Mouse (Mus musculus): ENCODE measurements around the gene Fmnl2. TPM values are rescaled to one million over a fixed set of nuclear protein-coding genes. Genes with fewer than 3 reads are reported as not detected.

Fmnl2 gene
- polyA plus RNA-seq, 1 experiment, result 0.61 TPM

DNA sequence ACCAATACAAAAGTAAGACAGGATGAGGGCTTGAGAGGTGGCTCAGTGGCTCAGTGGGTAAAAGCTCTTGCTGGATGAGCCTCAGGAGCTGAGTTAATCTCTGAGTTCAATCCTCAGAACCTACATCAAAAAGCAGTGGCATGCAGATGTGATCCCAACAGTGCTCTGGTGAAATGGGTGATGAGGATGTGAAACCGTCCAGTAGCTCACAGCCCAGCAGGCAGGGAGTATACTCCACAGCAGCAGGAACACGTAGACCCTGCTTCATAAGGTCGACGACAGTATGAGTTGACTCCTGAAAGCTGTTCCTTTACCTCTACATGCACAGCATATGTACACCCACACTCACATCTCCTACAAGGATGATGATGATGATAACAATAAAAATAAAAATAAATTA lies 27.1 kb upstream of the Fmnl2 start:
- TF ChIP-seq POLR2A (IDR thresholded peaks at IDR 0.05; ENCODE audit: low read depth, low read length) (no peak), CTCF (IDR thresholded peaks at IDR 0.05; ENCODE audit: extremely low read depth, insufficient read length, insufficient replicate concordance, low read depth, low read length) (no peak)
- Histone ChIP-seq H3K27me3 (ENCODE audit: control insufficient read depth, insufficient read depth, low read length) (no peaks in the 10 kb centered on the region), H3K4me1 (ENCODE audit: control insufficient read depth, insufficient read depth, insufficient read length, low read length) (no peaks in the 10 kb centered on the region), H3K4me3 (ENCODE audit: low read depth, low read length) (no peak overlapping the region), H3K36me3 (ENCODE audit: control insufficient read depth, insufficient read depth, low read length) (no peaks in the 10 kb centered on the region), H3K27ac (ENCODE audit: insufficient read depth, low read depth, low read length) (no peak overlapping the region)
- WGBS, result 77% methylated on average over 4 of the region's 4 CpGs

DNA sequence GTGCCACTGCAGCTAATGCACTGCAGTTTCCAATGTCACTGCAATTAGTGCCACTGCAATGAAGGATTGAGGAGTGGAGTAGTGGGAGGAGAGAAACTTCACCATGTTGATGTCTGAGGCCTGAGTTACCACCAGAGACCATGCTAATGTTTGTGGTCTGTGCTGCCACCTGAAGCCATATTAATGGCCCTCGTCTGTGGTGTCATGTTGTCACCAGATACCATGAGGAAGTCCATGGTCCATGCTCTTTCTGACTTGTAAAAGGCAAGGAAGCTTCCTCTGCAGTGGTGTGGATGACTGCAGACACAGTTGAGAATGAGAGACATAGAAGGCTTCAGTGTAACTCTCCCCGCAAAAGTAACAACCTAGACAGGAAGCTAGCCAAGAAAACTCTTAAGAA lies 26.1 kb upstream of the Fmnl2 start:
- Histone ChIP-seq H3K27ac (ENCODE audit: insufficient read depth, low read depth, low read length) (no peak overlapping the region), H3K36me3 (ENCODE audit: control insufficient read depth, insufficient read depth, low read length) (no peaks in the 10 kb centered on the region), H3K4me1 (ENCODE audit: control insufficient read depth, insufficient read depth, insufficient read length, low read length) (no peaks in the 10 kb centered on the region), H3K4me3 (ENCODE audit: low read depth, low read length) (no peak overlapping the region), H3K27me3 (ENCODE audit: control insufficient read depth, insufficient read depth, low read length) (no peaks in the 10 kb centered on the region)
- TF ChIP-seq POLR2A (IDR thresholded peaks at IDR 0.05; ENCODE audit: low read depth, low read length), result no peak
- TF ChIP-seq CTCF (IDR thresholded peaks at IDR 0.05; ENCODE audit: extremely low read depth, insufficient read length, insufficient replicate concordance, low read depth, low read length), result no peak
- 68% methylated on average over 2 of the region's 2 CpGs for WGBS

DNA sequence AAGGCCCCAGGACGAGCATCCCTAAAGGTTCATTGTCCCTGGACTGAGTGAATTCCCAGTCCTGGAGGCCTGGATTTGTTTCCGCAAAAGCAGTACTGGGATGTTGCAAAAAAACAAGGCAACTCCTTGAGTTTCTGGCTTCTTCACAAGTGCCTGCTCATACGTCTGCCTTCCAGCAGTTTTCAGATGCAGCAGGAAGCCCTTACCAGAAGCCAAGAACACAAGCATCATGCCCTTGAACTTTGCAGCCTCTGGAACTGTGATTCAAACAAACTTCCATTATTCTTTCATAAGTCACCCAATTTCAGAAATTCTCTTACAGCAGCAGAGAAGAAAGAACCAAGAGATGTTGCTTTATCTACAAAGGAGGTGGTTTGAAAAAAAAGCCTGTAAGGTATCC lies 21.9 kb upstream of the Fmnl2 start:
- H3K27me3 ChIP-seq (ENCODE audit: control insufficient read depth, insufficient read depth, low read length), result no peaks in the 10 kb centered on the region
- no peaks in the 10 kb centered on the region for H3K36me3 ChIP-seq (ENCODE audit: control insufficient read depth, insufficient read depth, low read length)
- TF ChIP-seq CTCF (IDR thresholded peaks at IDR 0.05; ENCODE audit: extremely low read depth, insufficient read length, insufficient replicate concordance, low read depth, low read length), result no peak
- no peak for TF ChIP-seq POLR2A (IDR thresholded peaks at IDR 0.05; ENCODE audit: low read depth, low read length)
- 75% methylated on average over 3 of the region's 3 CpGs for WGBS
- H3K27ac ChIP-seq (ENCODE audit: insufficient read depth, low read depth, low read length), result no peak overlapping the region
- H3K4me1 ChIP-seq (ENCODE audit: control insufficient read depth, insufficient read depth, insufficient read length, low read length), result no peaks in the 10 kb centered on the region
- H3K4me3 ChIP-seq (ENCODE audit: low read depth, low read length), result no peak overlapping the region

DNA sequence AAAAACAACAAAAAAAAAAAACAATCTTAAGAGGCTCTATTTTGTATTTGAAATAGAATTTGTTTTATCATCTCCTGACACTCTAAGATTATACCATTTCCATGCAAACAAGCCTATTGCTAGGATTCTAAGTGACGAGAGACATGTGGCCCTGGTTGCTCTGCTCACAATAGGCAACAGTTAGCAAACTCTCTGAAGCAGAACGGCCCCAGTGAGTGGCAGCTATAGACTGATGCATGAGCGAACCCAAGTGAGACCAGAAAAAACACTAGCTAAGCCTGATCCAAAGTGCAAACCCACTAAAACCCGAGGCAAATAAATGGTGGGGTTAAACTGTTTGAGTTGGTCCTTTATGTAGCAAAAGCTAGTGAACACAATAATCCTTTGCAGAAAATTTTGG lies 18.6 kb upstream of the Fmnl2 start:
- Histone ChIP-seq H3K4me3 (ENCODE audit: low read depth, low read length) (no peak overlapping the region), H3K27me3 (ENCODE audit: control insufficient read depth, insufficient read depth, low read length) (no peaks in the 10 kb centered on the region), H3K4me1 (ENCODE audit: control insufficient read depth, insufficient read depth, insufficient read length, low read length) (no peaks in the 10 kb centered on the region), H3K27ac (ENCODE audit: insufficient read depth, low read depth, low read length) (no peak overlapping the region), H3K36me3 (ENCODE audit: control insufficient read depth, insufficient read depth, low read length) (no peaks in the 10 kb centered on the region)
- WGBS, result 77% methylated on average over 4 of the region's 4 CpGs
- TF ChIP-seq CTCF (IDR thresholded peaks at IDR 0.05; ENCODE audit: extremely low read depth, insufficient read length, insufficient replicate concordance, low read depth, low read length) (no peak), POLR2A (IDR thresholded peaks at IDR 0.05; ENCODE audit: low read depth, low read length) (no peak)

DNA sequence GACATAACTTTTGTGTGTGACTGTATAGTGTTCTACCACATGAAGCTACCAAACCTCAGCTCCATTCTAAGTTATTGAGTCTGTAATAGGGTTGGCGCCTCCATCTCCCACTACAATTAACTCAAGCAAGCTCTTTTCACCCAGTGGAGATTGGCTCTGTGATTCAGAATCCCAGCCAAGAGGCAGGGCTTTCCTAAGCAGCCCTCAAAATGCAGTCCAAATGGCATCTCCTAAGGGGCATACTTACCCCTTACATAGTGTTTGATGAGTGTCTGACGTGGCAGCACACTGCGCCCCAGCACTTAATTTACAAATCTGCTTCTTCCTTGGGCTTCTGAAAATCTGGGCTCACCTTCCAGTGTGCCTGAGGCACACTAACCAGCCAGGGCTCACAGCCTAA lies 17.8 kb upstream of the Fmnl2 start:
- no peak for TF ChIP-seq CTCF (IDR thresholded peaks at IDR 0.05; ENCODE audit: extremely low read depth, insufficient read length, insufficient replicate concordance, low read depth, low read length)
- no peak for TF ChIP-seq POLR2A (IDR thresholded peaks at IDR 0.05; ENCODE audit: low read depth, low read length)
- no peaks in the 10 kb centered on the region for H3K27me3 ChIP-seq (ENCODE audit: control insufficient read depth, insufficient read depth, low read length)
- no peak overlapping the region for H3K4me3 ChIP-seq (ENCODE audit: low read depth, low read length)
- WGBS, result 86% methylated on average over 3 of the region's 3 CpGs
- H3K4me1 ChIP-seq (ENCODE audit: control insufficient read depth, insufficient read depth, insufficient read length, low read length), result no peaks in the 10 kb centered on the region
- H3K27ac ChIP-seq (ENCODE audit: insufficient read depth, low read depth, low read length), result no peak overlapping the region
- H3K36me3 ChIP-seq (ENCODE audit: control insufficient read depth, insufficient read depth, low read length), result no peaks in the 10 kb centered on the region

DNA sequence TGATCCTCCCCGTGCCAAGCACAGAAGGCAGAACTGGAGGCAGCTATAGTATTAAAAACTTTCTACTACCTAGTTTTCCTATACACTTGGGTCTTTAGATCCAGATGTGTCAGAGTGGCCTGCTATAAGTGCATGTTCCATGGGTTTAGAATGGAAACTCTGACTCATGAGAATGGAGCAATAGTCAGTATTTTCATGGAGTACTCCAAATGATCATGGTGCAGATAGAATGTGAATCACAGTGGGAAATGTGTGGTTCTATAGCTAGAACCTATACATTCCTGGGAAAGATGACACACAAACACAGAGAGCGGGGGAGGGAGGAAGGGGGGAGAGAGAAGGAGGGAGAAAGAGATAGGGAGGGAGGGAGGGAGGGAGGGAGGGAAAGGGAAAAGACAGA lies 13.8 kb upstream of the Fmnl2 start:
- TF ChIP-seq POLR2A (IDR thresholded peaks at IDR 0.05; ENCODE audit: low read depth, low read length) (no peak), CTCF (IDR thresholded peaks at IDR 0.05; ENCODE audit: extremely low read depth, insufficient read length, insufficient replicate concordance, low read depth, low read length) (no peak)
- Histone ChIP-seq H3K4me3 (ENCODE audit: low read depth, low read length) (no peak overlapping the region), H3K27me3 (ENCODE audit: control insufficient read depth, insufficient read depth, low read length) (no peaks in the 10 kb centered on the region), H3K4me1 (ENCODE audit: control insufficient read depth, insufficient read depth, insufficient read length, low read length) (no peaks in the 10 kb centered on the region), H3K27ac (ENCODE audit: insufficient read depth, low read depth, low read length) (no peak overlapping the region), H3K36me3 (ENCODE audit: control insufficient read depth, insufficient read depth, low read length) (no peaks in the 10 kb centered on the region)
- WGBS, result 79% methylated on average over 2 of the region's 2 CpGs

DNA sequence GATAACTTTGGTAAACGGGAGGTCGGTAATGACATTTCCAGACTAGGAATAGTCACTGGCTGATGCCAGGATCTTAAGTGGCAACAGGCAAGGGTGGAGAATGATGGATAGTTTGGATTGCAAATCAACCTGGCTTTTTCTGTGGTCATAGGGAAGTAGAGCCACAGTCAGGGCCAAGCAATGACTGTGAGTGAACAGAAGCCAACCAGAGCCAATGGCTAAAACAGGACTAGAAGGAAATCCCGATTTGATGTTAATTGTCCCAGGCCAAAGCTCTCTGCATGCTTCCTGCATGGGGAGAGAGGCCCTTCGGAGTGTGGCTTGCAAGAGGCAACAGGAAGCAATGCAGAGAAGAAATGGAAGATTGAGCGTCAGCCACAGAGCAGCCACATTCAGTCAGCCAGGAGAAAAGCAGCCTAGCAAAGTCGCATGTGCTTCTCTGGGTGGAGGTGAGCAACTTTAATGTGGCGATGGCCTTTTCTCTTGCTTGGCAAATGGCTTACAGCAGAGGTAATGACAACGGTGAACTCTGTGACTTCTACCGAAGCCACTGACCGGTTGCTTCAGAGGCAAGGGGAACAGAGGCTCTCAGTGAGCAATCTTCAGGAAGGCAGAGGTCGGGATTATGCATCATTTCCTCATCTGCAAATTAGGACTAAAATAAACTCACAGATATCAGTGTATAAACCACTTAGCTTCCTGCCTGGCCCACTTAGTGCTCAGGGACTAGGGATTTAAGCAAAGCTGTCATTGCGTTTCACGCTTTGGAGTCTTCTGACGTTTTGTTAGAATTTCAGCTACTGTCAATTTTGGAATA lies 12.5 kb upstream of the Fmnl2 start:
- H3K27me3 ChIP-seq (ENCODE audit: control insufficient read depth, insufficient read depth, low read length), result no peaks in the 10 kb centered on the region
- WGBS, result 63% methylated on average over 14 of the region's 14 CpGs
- no peaks in the 10 kb centered on the region for H3K36me3 ChIP-seq (ENCODE audit: control insufficient read depth, insufficient read depth, low read length)
- TF ChIP-seq CTCF (IDR thresholded peaks at IDR 0.05; ENCODE audit: extremely low read depth, insufficient read length, insufficient replicate concordance, low read depth, low read length) (no peak), POLR2A (IDR thresholded peaks at IDR 0.05; ENCODE audit: low read depth, low read length) (no peak)
- no peaks in the 10 kb centered on the region for H3K4me1 ChIP-seq (ENCODE audit: control insufficient read depth, insufficient read depth, insufficient read length, low read length)
- no peak overlapping the region for H3K27ac ChIP-seq (ENCODE audit: insufficient read depth, low read depth, low read length)
- H3K4me3 ChIP-seq (ENCODE audit: low read depth, low read length), result no peak overlapping the region
